Mouse (Mus musculus): ENCODE measurements around the gene Onecut3.

Gene Onecut3

GRCm38 (mm10) chr10:80553997-80554396 lies 59.4 kb downstream of the Onecut3 start:
- DNase-seq (ENCODE audit: low spot score): no peak

GRCm38 (mm10) chr10:80557346-80557965 lies 62.8 kb downstream of the Onecut3 start:
- peak; percentile 75 for DNase-seq (ENCODE audit: low spot score)

GRCm38 (mm10) chr10:80559431-80559830 lies 64.8 kb downstream of the Onecut3 start:
- no peak for DNase-seq (ENCODE audit: low spot score)

GRCm38 (mm10) chr10:80560621-80561020 lies 66.0 kb downstream of the Onecut3 start:
- DNase-seq (ENCODE audit: low spot score): no peak

- DNase-seq (ENCODE audit: low spot score): peak; percentile 96
Observed at GRCm38 (mm10) chr10:80561116-80561944, 66.7 kb downstream of the Onecut3 start, which contains the start of gene Rexo1. TSS of gene Rexo1 (minus strand) at chr10:80561560.

- DNase-seq (ENCODE audit: low spot score): peak; percentile 92
Observed at GRCm38 (mm10) chr10:80566375-80567092, 71.9 kb downstream of the Onecut3 start.
